Mouse (Mus musculus) hindbrain, embryonic 14.5 days (tissue): ENCODE results near the gene Chrna9. TPM values are rescaled to one million over a fixed set of nuclear protein-coding genes. Genes with fewer than 3 reads are reported as not detected.
"Not testable (repeated sequence)": the region's sequence is repeated elsewhere in the genome, so short reads cannot be mapped to it uniquely, and the experiment has no call there.

Source experiments
- ATAC-seq: fragments of 200-750 bp; cut with Nextera tagmentation; 2 replicates; pipeline ENCODE4 v1.8.0; 2017; ENCODE audit warnings: moderate number of reproducible peaks, mild to moderate bottlenecking, moderate TSS enrichment, moderate library complexity; ENCODE audit not compliant: low FRiP score
- DNase-seq: peaks from one replicate; pipeline ENCODE4 v3.0.0-alpha.2; 2015; ENCODE audit warnings: low spot score
- H3K27ac ChIP-seq: fragments of 300-500 bp; sonication (generic); 2 replicates; pipeline ENCODE4 v1.5.1; 2014; ENCODE audit warnings: mild to moderate bottlenecking, moderate library complexity
- H3K27me3 ChIP-seq: fragments of 300-500 bp; sonication (generic); 2 replicates; pipeline ENCODE4 v1.6.1; 2014; ENCODE audit warnings: mild to moderate bottlenecking, low read length, mixed read lengths; ENCODE audit not compliant: control insufficient read depth, insufficient read depth
- H3K36me3 ChIP-seq: fragments of 300-500 bp; sonication (generic); replicated peaks from 2 replicates; pipeline ENCODE4 v1.6.1; 2014; ENCODE audit not compliant: control insufficient read depth, insufficient read depth
- H3K4me1 ChIP-seq: fragments of 300-500 bp; sonication (generic); replicated peaks from 2 replicates; pipeline ENCODE4 v1.6.1; 2014; ENCODE audit warnings: antibody characterized with exemption, low read length, mixed read lengths; ENCODE audit not compliant: control insufficient read depth, insufficient read depth
- H3K4me2 ChIP-seq: fragments of 300-500 bp; sonication (generic); replicated peaks from 2 replicates; pipeline ENCODE4 v1.6.1; 2014; ENCODE audit warnings: mild to moderate bottlenecking, moderate library complexity
- H3K4me3 ChIP-seq: fragments of 300-500 bp; sonication (generic); replicated peaks from 2 replicates; pipeline ENCODE4 v1.5.1; 2014; ENCODE audit warnings: mild to moderate bottlenecking, low read length
- H3K9ac ChIP-seq: fragments of 300-500 bp; sonication (generic); 2 replicates; pipeline ENCODE4 v1.6.1; 2014
- H3K9me3 ChIP-seq: fragments of 300-500 bp; sonication (generic); 2 replicates; pipeline ENCODE4 v1.6.1; 2016; ENCODE audit warnings: low read length; ENCODE audit not compliant: control insufficient read depth
- WGBS: fragments of 180-500 bp; shearing (Covaris S2); extraction: QIAGEN DNeasy Blood & Tissue Kit; methylation state at CpG from one replicate; pipeline ENCODE4 v1.1.7; 2014; 5-methylcytosine and 5-hydroxymethylcytosine counted together
- polyA plus RNA-seq: library from polyadenylated mRNA; unstranded; fragments of >200 nt; fragmentation: Nextera tagmentation; extraction: Ambion mirVana; gene quantifications from 2 replicates; pipeline ENCODE4 v1.2.1, GENCODE M21; 2014

The Chrna9 gene
- polyA plus RNA-seq, 1 experiment from 2014 or later: not detected

GRCm38 (mm10) chr5:65963291-65963690 lies 28.6 kb downstream of the Chrna9 start:
- Histone ChIP-seq H3K36me3 (no peaks in the 10 kb centered on the region), H3K4me1 (no peaks in the 10 kb centered on the region), H3K27ac (no peak overlapping the region), H3K9me3 (no peaks in the 10 kb centered on the region), H3K27me3 (no peaks in the 10 kb centered on the region), H3K4me2 (no peak overlapping the region), H3K9ac (no peak overlapping the region), H3K4me3 (no peak overlapping the region)
- ATAC-seq: no peak
- no peak for DNase-seq
- WGBS: 93% methylated on average over 5 of the region's 5 CpGs

GRCm38 (mm10) chr5:65965771-65966279 lies 31.1 kb downstream of the Chrna9 start:
- ATAC-seq: no peak
- no peak overlapping the region for H3K4me2 ChIP-seq
- no peaks in the 10 kb centered on the region for H3K36me3 ChIP-seq
- no peaks in the 10 kb centered on the region for H3K9me3 ChIP-seq
- H3K9ac ChIP-seq: no peak overlapping the region
- 63% methylated on average over 7 of the region's 7 CpGs for WGBS
- no peaks in the 10 kb centered on the region for H3K4me1 ChIP-seq
- H3K4me3 ChIP-seq: no peak overlapping the region
- no peak overlapping the region for H3K27ac ChIP-seq
- no peaks in the 10 kb centered on the region for H3K27me3 ChIP-seq
- no peak for DNase-seq

GRCm38 (mm10) chr5:65967091-65967490 lies 32.4 kb downstream of the Chrna9 start:
- no peak overlapping the region for H3K4me2 ChIP-seq
- H3K27ac ChIP-seq: no peak overlapping the region
- no peaks in the 10 kb centered on the region for H3K9me3 ChIP-seq
- no peak overlapping the region for H3K4me3 ChIP-seq
- H3K27me3 ChIP-seq: no peaks in the 10 kb centered on the region
- 69% methylated on average over 12 of the region's 12 CpGs for WGBS
- H3K4me1 ChIP-seq: no peaks in the 10 kb centered on the region
- no peak for ATAC-seq
- H3K36me3 ChIP-seq: no peaks in the 10 kb centered on the region
- no peak for DNase-seq
- no peak overlapping the region for H3K9ac ChIP-seq

GRCm38 (mm10) chr5:65968004-65968403 lies 33.3 kb downstream of the Chrna9 start:
- no peak for ATAC-seq
- H3K9ac ChIP-seq: no peak overlapping the region
- no peak overlapping the region for H3K4me3 ChIP-seq
- H3K4me2 ChIP-seq: no peak overlapping the region
- H3K9me3 ChIP-seq: no peaks in the 10 kb centered on the region
- H3K27me3 ChIP-seq: no peaks in the 10 kb centered on the region
- H3K27ac ChIP-seq: no peak overlapping the region
- no peak for DNase-seq
- WGBS: 95% methylated on average over 3 of the region's 3 CpGs
- no peaks in the 10 kb centered on the region for H3K36me3 ChIP-seq
- H3K4me1 ChIP-seq: no peaks in the 10 kb centered on the region

- Histone ChIP-seq H3K9ac (no peak overlapping the region), H3K4me3 (no peak overlapping the region), H3K36me3 (no peaks in the 10 kb centered on the region), H3K27me3 (no peaks in the 10 kb centered on the region), H3K4me2 (no peak overlapping the region), H3K4me1 (no peaks in the 10 kb centered on the region), H3K27ac (no peak overlapping the region), H3K9me3 (no peaks in the 10 kb centered on the region)
- DNase-seq (no peak), ATAC-seq (no peak)
- 70% methylated on average over 2 of the region's 2 CpGs for WGBS
Measured at GRCm38 (mm10) chr5:65973189-65973588, 38.5 kb downstream of the Chrna9 start.

GRCm38 (mm10) chr5:65975731-65976130 lies 41.0 kb downstream of the Chrna9 start:
- no peaks in the 10 kb centered on the region for H3K9me3 ChIP-seq
- no peak overlapping the region for H3K9ac ChIP-seq
- no peaks in the 10 kb centered on the region for H3K4me1 ChIP-seq
- H3K27me3 ChIP-seq: no peaks in the 10 kb centered on the region
- no peak overlapping the region for H3K4me2 ChIP-seq
- no peaks in the 10 kb centered on the region for H3K36me3 ChIP-seq
- 89% methylated on average over 13 of the region's 13 CpGs for WGBS
- H3K4me3 ChIP-seq: no peak overlapping the region
- H3K27ac ChIP-seq: no peak overlapping the region
- DNase-seq (no peak), ATAC-seq (no peak)

- no peaks in the 10 kb centered on the region for H3K4me1 ChIP-seq
- ATAC-seq: no peak
- H3K4me3 ChIP-seq: no peak overlapping the region
- no peak for DNase-seq
- WGBS: 94% methylated on average over 5 of the region's 5 CpGs
- H3K36me3 ChIP-seq: no peaks in the 10 kb centered on the region
- no peak overlapping the region for H3K4me2 ChIP-seq
- H3K27me3 ChIP-seq: no peaks in the 10 kb centered on the region
- no peak overlapping the region for H3K27ac ChIP-seq
- H3K9ac ChIP-seq: no peak overlapping the region
- H3K9me3 ChIP-seq: no peaks in the 10 kb centered on the region
Measured at GRCm38 (mm10) chr5:65986426-65986825, 51.7 kb downstream of the Chrna9 start.

GRCm38 (mm10) chr5:65987004-65987403 lies 52.3 kb downstream of the Chrna9 start:
- not testable (repeated sequence) for H3K9ac ChIP-seq, H3K27ac ChIP-seq, H3K36me3 ChIP-seq, H3K27me3 ChIP-seq, ATAC-seq, H3K4me1 ChIP-seq, DNase-seq, H3K4me3 ChIP-seq, H3K4me2 ChIP-seq, H3K9me3 ChIP-seq
- whole genome bisulfite sequencing: 80% methylated on average over 3 of the region's 3 CpGs

GRCm38 (mm10) chr5:65991191-65991590 lies 56.5 kb downstream of the Chrna9 start:
- Histone ChIP-seq H3K9ac (no peak overlapping the region), H3K4me2 (no peak overlapping the region), H3K4me1 (no peaks in the 10 kb centered on the region), H3K9me3 (no peaks in the 10 kb centered on the region), H3K27me3 (no peaks in the 10 kb centered on the region), H3K27ac (no peak overlapping the region), H3K4me3 (no peak overlapping the region), H3K36me3 (no peaks in the 10 kb centered on the region)
- 97% methylated on average over 2 of the region's 2 CpGs for WGBS
- no peak for ATAC-seq
- no peak for DNase-seq

GRCm38 (mm10) chr5:65994643-65995042 lies 59.9 kb downstream of the Chrna9 start:
- Histone ChIP-seq H3K27ac (no peak overlapping the region), H3K36me3 (no peaks in the 10 kb centered on the region), H3K4me3 (no peak overlapping the region), H3K4me2 (no peak overlapping the region), H3K9me3 (no peaks in the 10 kb centered on the region), H3K9ac (no peak overlapping the region), H3K4me1 (no peaks in the 10 kb centered on the region), H3K27me3 (no peaks in the 10 kb centered on the region)
- DNase-seq: no peak
- 79% methylated on average over 6 of the region's 6 CpGs for whole genome bisulfite sequencing
- no peak for ATAC-seq
